Mouse (Mus musculus): ENCODE measurements at regions not wholly inside any gene's neighbourhood (a gene's known extent, or its start where the extent isn't known, plus 50 kb on each side); places are given as distances from the start of the nearest gene placed in this dataset.

DNA sequence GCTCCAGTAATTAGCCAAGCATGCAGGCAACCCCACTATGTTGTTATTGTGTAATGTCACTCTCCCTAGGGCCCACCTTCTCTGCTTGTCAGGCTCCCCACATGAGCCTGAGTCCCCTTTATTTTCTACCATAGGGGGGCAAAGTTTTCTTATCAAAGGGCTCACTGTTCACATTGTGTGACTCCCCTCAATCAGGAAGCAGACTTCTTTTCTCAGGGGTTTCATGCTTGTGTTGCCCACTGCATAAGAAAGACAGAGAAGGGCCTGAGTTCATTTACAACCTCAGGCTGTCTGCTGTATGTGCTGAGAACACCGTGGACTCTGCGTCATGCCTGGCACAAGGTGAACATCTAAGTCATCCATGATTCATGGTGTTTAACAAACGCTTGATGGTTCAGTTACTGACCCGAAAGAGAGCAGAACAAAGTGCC lies 267.6 kb upstream of the Mpped2 start:
- no peak for TF ChIP-seq CTCF (IDR thresholded peaks at IDR 0.05; ENCODE audit: low read depth, low read length)
- TF ChIP-seq TAL1 (conservative IDR thresholded peaks at IDR 0.05; ENCODE audit: low read depth, low read length), result no peak
- no peak for TF ChIP-seq GATA1 (IDR thresholded peaks at IDR 0.05; ENCODE audit: borderline replicate concordance, low read length)
- TF ChIP-seq GATA2 (IDR thresholded peaks at IDR 0.05; ENCODE audit: borderline replicate concordance, low read depth, low read length), result no peak

Data from G1E (cell line).